Mouse (Mus musculus) limb, embryonic 14.5 days (tissue): Measurements from ENCODE around the gene Olfr368. TPM values are rescaled to one million over a fixed set of nuclear protein-coding genes. Genes with fewer than 3 reads are reported as not detected.

Experiments
- ATAC-seq: fragments of 200-750 bp; cut with Nextera tagmentation; 2 replicates; pipeline ENCODE4 v1.8.0; 2017; ENCODE audit warnings: low read depth, moderate number of reproducible peaks, moderate TSS enrichment; ENCODE audit not compliant: low FRiP score
- DNase-seq: peaks from one replicate; pipeline ENCODE4 v3.0.0-alpha.2; 2015; ENCODE audit warnings: low spot score
- H3K27ac ChIP-seq: fragments of 300-500 bp; sonication (generic); replicated peaks from 2 replicates; pipeline ENCODE4 v1.5.1; 2014; ENCODE audit warnings: low read depth, mild to moderate bottlenecking, low read length, moderate library complexity, mixed read lengths
- H3K27me3 ChIP-seq: fragments of 300-500 bp; sonication (generic); 2 replicates; pipeline ENCODE4 v1.6.1; 2014; ENCODE audit warnings: low read length, mixed read lengths; ENCODE audit not compliant: control insufficient read depth, insufficient read depth
- H3K36me3 ChIP-seq: fragments of 300-500 bp; sonication (generic); 2 replicates; pipeline ENCODE4 v1.6.1; 2014; ENCODE audit warnings: mild to moderate bottlenecking, low read length, moderate library complexity, mixed read lengths; ENCODE audit not compliant: control insufficient read depth, insufficient read depth
- H3K4me1 ChIP-seq: fragments of 300-500 bp; sonication (generic); 2 replicates; pipeline ENCODE4 v1.6.1; 2014; ENCODE audit warnings: antibody characterized with exemption, low read length, mixed read lengths; ENCODE audit not compliant: control insufficient read depth, insufficient read depth
- H3K4me2 ChIP-seq: fragments of 300-500 bp; sonication (generic); replicated peaks from 2 replicates; pipeline ENCODE4 v1.6.1; 2014; ENCODE audit warnings: low read depth, mild to moderate bottlenecking, low read length, moderate library complexity; ENCODE audit not compliant: severe bottlenecking
- H3K4me3 ChIP-seq: fragments of 300-500 bp; sonication (generic); replicated peaks from 2 replicates; pipeline ENCODE4 v1.5.1; 2014; ENCODE audit warnings: low read length
- H3K9ac ChIP-seq: fragments of 300-500 bp; sonication (generic); 2 replicates; pipeline ENCODE4 v1.6.1; 2014; ENCODE audit warnings: mild to moderate bottlenecking, low read depth, low read length, moderate library complexity; ENCODE audit not compliant: severe bottlenecking
- H3K9me3 ChIP-seq: fragments of 300-500 bp; sonication (generic); 2 replicates; pipeline ENCODE4 v1.6.1; 2016; ENCODE audit warnings: low read length; ENCODE audit not compliant: control insufficient read depth
- POLR2A ChIP-seq: fragments of 200-500 bp; IDR thresholded peaks from 2 replicates; pipeline ENCODE4 v1.8.0; 2012; ENCODE audit warnings: inconsistent platforms, mild to moderate bottlenecking, moderate library complexity, borderline replicate concordance; ENCODE audit not compliant: insufficient read depth, insufficient read length; ENCODE audit errors: extremely low read depth
- WGBS: fragments of 180-500 bp; shearing (Covaris S2); extraction: QIAGEN DNeasy Blood & Tissue Kit; methylation state at CpG from one replicate; pipeline ENCODE4 v1.1.7; 2014; 5-methylcytosine and 5-hydroxymethylcytosine counted together
- polyA plus RNA-seq, 2 experiments: library from polyadenylated mRNA; depleted of rRNA in 1 of 2; stranded (reverse) in 1 of 2; unstranded in 1 of 2; fragments of >200 nt; fragmentation: Nextera tagmentation in 1 of 2; extraction: Ambion mirVana in 1 of 2; gene quantifications; 2 replicates each; pipeline versions ENCODE4 v1.2.1 to v1.2.3; 2012 to 2014

Gene Olfr368
- not detected in 2 replicates for polyA plus RNA-seq (2012; rRNA removed)
- not detected in 2 replicates for polyA plus RNA-seq (2014; fragmentation: Nextera tagmentation; extraction: Ambion mirVana)

- H3K9me3 ChIP-seq = no peaks in the 10 kb centered on the region
- 92% methylated on average over 1 of the region's 1 CpGs for WGBS
- ATAC-seq (no peak), DNase-seq (no peak)
- H3K4me1 ChIP-seq = no peaks in the 10 kb centered on the region
- TF ChIP-seq POLR2A = no peak
- H3K36me3 ChIP-seq = no peaks in the 10 kb centered on the region
- no peak within 1 kb of the TSS for H3K4me3 ChIP-seq
- no peak within 1 kb of the TSS for H3K4me2 ChIP-seq
- H3K27me3 ChIP-seq = no peaks in the 10 kb centered on the region
- H3K9ac ChIP-seq = no peak within 1 kb of the TSS
- H3K27ac ChIP-seq = no peak within 1 kb of the TSS
These were observed at the start of gene Olfr368 for GRCm38 (mm10) chr2:37326215-37326614. Olfr368 (plus strand) TSS chr2:37326515.

- Histone ChIP-seq H3K4me2 (no peak overlapping the region), H3K4me1 (no peaks in the 10 kb centered on the region), H3K9ac (no peak overlapping the region), H3K27me3 (no peaks in the 10 kb centered on the region), H3K27ac (no peak overlapping the region), H3K36me3 (no peaks in the 10 kb centered on the region), H3K9me3 (no peaks in the 10 kb centered on the region), H3K4me3 (no peak overlapping the region)
- ATAC-seq (no peak), DNase-seq (no peak)
- TF ChIP-seq POLR2A = no peak
- WGBS = 82% methylated on average over 2 of the region's 2 CpGs
These were observed 7.0 kb downstream of the Olfr368 start for GRCm38 (mm10) chr2:37333321-37333720.

GRCm38 (mm10) chr2:37338497-37339187 is 12.3 kb downstream of the Olfr368 start:
- peak; percentile 50 for DNase-seq
- Histone ChIP-seq H3K4me2 (no peak overlapping the region), H3K4me3 (no peak overlapping the region), H3K36me3 (no peaks in the 10 kb centered on the region), H3K27me3 (no peaks in the 10 kb centered on the region), H3K27ac (no peak overlapping the region), H3K4me1 (no peaks in the 10 kb centered on the region), H3K9me3 (no peaks in the 10 kb centered on the region), H3K9ac (no peak overlapping the region)
- 53% methylated on average over 10 of the region's 10 CpGs for WGBS
- no peak for TF ChIP-seq POLR2A
- ATAC-seq = no peak

GRCm38 (mm10) chr2:37351671-37352070 is 25.4 kb downstream of the Olfr368 start:
- no peak for ATAC-seq
- Histone ChIP-seq H3K9ac (no peak overlapping the region), H3K27ac (no peak overlapping the region), H3K36me3 (peaks cover 60% of the 10 kb centered on the region), H3K9me3 (no peaks in the 10 kb centered on the region), H3K4me3 (no peak overlapping the region), H3K27me3 (no peaks in the 10 kb centered on the region), H3K4me1 (no peaks in the 10 kb centered on the region), H3K4me2 (no peak overlapping the region)
- DNase-seq = no peak
- 92% methylated on average over 7 of the region's 7 CpGs for WGBS
- no peak for TF ChIP-seq POLR2A

- no peak overlapping the region for H3K27ac ChIP-seq
- DNase-seq (no peak), ATAC-seq (no peak)
- no peak for TF ChIP-seq POLR2A
- 98% methylated on average over 5 of the region's 5 CpGs for WGBS
- H3K4me1 ChIP-seq = no peaks in the 10 kb centered on the region
- no peak overlapping the region for H3K4me2 ChIP-seq
- peaks cover 59% of the 10 kb centered on the region for H3K36me3 ChIP-seq
- H3K9me3 ChIP-seq = no peaks in the 10 kb centered on the region
- H3K27me3 ChIP-seq = no peaks in the 10 kb centered on the region
- no peak overlapping the region for H3K4me3 ChIP-seq
- H3K9ac ChIP-seq = no peak overlapping the region
These were observed 29.3 kb downstream of the Olfr368 start for GRCm38 (mm10) chr2:37355571-37355970.
